Mouse (Mus musculus) heart, embryonic 12.5 days (tissue): Measurements from ENCODE around the gene Wasf1. TPM values are rescaled to one million over a fixed set of nuclear protein-coding genes. Genes with fewer than 3 reads are reported as not detected.

Experiments used
- ATAC-seq: fragments of 200-750 bp; cut with Nextera tagmentation; 2 replicates; pipeline ENCODE4 v1.8.0; 2017; ENCODE audit warnings: moderate TSS enrichment, moderate library complexity; ENCODE audit not compliant: insufficient number of reproducible peaks, low FRiP score
- H3K27ac ChIP-seq: fragments of 300-500 bp; sonication (generic); 2 replicates; pipeline ENCODE4 v1.5.1; 2016; ENCODE audit warnings: mild to moderate bottlenecking, moderate library complexity; ENCODE audit not compliant: poor library complexity, severe bottlenecking
- H3K27me3 ChIP-seq: fragments of 300-500 bp; sonication (generic); replicated peaks from 2 replicates; pipeline ENCODE4 v1.6.1; 2016; ENCODE audit warnings: mild to moderate bottlenecking, moderate library complexity
- H3K36me3 ChIP-seq: fragments of 300-500 bp; sonication (generic); 2 replicates; pipeline ENCODE4 v1.6.1; 2016; ENCODE audit warnings: mild to moderate bottlenecking, moderate library complexity
- H3K4me1 ChIP-seq: fragments of 300-500 bp; sonication (generic); replicated peaks from 2 replicates; pipeline ENCODE4 v1.6.1; 2016; ENCODE audit warnings: mild to moderate bottlenecking
- H3K4me2 ChIP-seq: fragments of 300-500 bp; sonication (generic); 2 replicates; pipeline ENCODE4 v1.6.1; 2016; ENCODE audit warnings: mild to moderate bottlenecking, moderate library complexity
- H3K4me3 ChIP-seq: fragments of 300-500 bp; sonication (generic); 2 replicates; pipeline ENCODE4 v1.5.1; 2016; ENCODE audit warnings: mild to moderate bottlenecking
- H3K9ac ChIP-seq: fragments of 300-500 bp; sonication (generic); 2 replicates; pipeline ENCODE4 v1.6.1; 2016; ENCODE audit warnings: mild to moderate bottlenecking, moderate library complexity
- H3K9me3 ChIP-seq: fragments of 300-500 bp; sonication (generic); replicated peaks from 2 replicates; pipeline ENCODE4 v1.6.1; 2016; ENCODE audit warnings: mild to moderate bottlenecking, moderate library complexity
- WGBS: fragments of 180-500 bp; shearing (Covaris S2); methylation state at CpG from one replicate; pipeline ENCODE4 v1.1.7; 2016; 5-methylcytosine and 5-hydroxymethylcytosine counted together
- polyA plus RNA-seq: library from polyadenylated mRNA; unstranded; fragments of >200 nt; fragmentation: Nextera tagmentation; extraction: Ambion mirVana; gene quantifications from 2 replicates; pipeline ENCODE4 v1.2.1, GENCODE M21; 2016

Wasf1 gene
- 17.1 and 19.6 TPM in 2 replicates for polyA plus RNA-seq

DNA sequence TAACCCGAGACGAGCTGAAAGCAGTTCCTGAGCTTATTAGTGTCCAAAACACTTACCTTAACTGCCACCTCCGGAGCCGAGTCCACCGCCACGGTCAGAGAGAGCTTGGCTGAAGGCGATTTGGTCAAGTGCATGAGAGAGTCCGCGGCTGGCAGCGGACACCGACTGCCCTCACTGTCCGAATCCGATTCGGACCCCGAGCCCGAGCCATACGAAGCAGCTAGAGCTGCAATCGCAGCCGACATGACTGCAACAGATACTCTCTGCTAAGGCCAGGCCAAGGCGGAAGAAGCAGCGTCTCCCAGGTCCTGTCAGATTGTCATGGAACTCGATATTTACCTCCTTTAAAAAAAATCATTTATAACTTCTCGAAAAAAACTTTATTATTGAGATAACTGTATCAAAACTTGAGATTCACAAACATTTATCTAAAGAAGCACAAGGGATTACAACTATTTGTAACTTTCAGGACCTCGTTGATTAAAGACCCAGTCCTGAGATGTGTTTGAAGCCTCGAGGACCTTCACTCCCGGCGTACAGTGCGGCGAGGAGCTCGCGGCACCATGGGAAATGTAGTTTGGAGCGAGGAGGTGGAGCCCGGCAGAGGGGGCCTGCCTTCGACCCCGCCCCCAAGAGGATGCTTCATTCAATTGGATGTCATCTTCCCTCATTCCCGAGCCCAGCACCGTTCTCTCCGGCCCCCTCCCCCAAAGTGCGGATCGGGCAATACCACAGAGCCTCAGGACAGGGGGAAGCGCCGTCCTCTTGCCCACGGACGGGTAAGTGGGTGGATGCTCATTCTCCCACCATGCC lies at the start of gene Wasf1, which contains the start of gene Cdc40:
TSS of gene Wasf1 (plus strand) at position 645 of the 813 bp plus-strand sequence.
TSS of gene Cdc40 (minus strand) at position 481 of the 813 bp plus-strand sequence.
- H3K4me1 ChIP-seq, result peaks cover 35% of the 10 kb centered on the region
- no peaks in the 10 kb centered on the region for H3K9me3 ChIP-seq
- H3K36me3 ChIP-seq, result no peaks in the 10 kb centered on the region; the same call in 1 of the 2 replicates
- peak; percentile 95 for ATAC-seq
- peak within 1 kb of the TSS; percentile 76 for H3K4me3 ChIP-seq
- H3K9ac ChIP-seq, result peak within 1 kb of the TSS; percentile 94
- no peaks in the 10 kb centered on the region for H3K27me3 ChIP-seq
- peak within 1 kb of the TSS; percentile 82 for H3K27ac ChIP-seq
- WGBS, result under 1% methylated on average over 44 of the region's 44 CpGs
- peak within 1 kb of the TSS; percentile 72 for H3K4me2 ChIP-seq

- H3K27ac ChIP-seq, result no peak overlapping the region
- H3K4me1 ChIP-seq, result peaks cover 10% of the 10 kb centered on the region
- no peak overlapping the region for H3K9ac ChIP-seq
- 74% methylated on average over 5 of the region's 5 CpGs for WGBS
- no peak overlapping the region for H3K4me2 ChIP-seq
- H3K4me3 ChIP-seq, result no peak overlapping the region
- no peaks in the 10 kb centered on the region for H3K27me3 ChIP-seq
- no peaks in the 10 kb centered on the region for H3K9me3 ChIP-seq
- peaks cover 60% of the 10 kb centered on the region for H3K36me3 ChIP-seq
- ATAC-seq, result no peak
Observed at GRCm38 (mm10) chr10:40840086-40840485, 43.2 kb upstream of the Wasf1 start.

- H3K9ac ChIP-seq, result no peak overlapping the region
- no peak overlapping the region for H3K4me3 ChIP-seq
- peak overlapping the region; percentile 54 for H3K4me2 ChIP-seq
- no peaks in the 10 kb centered on the region for H3K27me3 ChIP-seq
- H3K27ac ChIP-seq, result peak overlapping the region; percentile 69
- no peaks in the 10 kb centered on the region for H3K9me3 ChIP-seq
- peaks cover 56% of the 10 kb centered on the region for H3K36me3 ChIP-seq
- ATAC-seq, result no peak
- 70% methylated on average over 5 of the region's 5 CpGs for WGBS
- H3K4me1 ChIP-seq, result peaks cover 14% of the 10 kb centered on the region
Observed at GRCm38 (mm10) chr10:40843841-40844240, 39.4 kb upstream of the Wasf1 start.

GRCm38 (mm10) chr10:40844546-40844945 lies 38.7 kb upstream of the Wasf1 start:
- H3K4me3 ChIP-seq, result no peak overlapping the region
- H3K4me2 ChIP-seq, result peak overlapping the region; percentile 54
- no peak overlapping the region for H3K9ac ChIP-seq
- no peaks in the 10 kb centered on the region for H3K27me3 ChIP-seq
- peaks cover 14% of the 10 kb centered on the region for H3K4me1 ChIP-seq
- peaks cover 57% of the 10 kb centered on the region for H3K36me3 ChIP-seq
- peak; percentile 42; the same call in 1 of the 2 replicates for ATAC-seq
- no peaks in the 10 kb centered on the region for H3K9me3 ChIP-seq
- 39% methylated on average over 10 of the region's 10 CpGs for WGBS
- H3K27ac ChIP-seq, result peak overlapping the region; percentile 69

DNA sequence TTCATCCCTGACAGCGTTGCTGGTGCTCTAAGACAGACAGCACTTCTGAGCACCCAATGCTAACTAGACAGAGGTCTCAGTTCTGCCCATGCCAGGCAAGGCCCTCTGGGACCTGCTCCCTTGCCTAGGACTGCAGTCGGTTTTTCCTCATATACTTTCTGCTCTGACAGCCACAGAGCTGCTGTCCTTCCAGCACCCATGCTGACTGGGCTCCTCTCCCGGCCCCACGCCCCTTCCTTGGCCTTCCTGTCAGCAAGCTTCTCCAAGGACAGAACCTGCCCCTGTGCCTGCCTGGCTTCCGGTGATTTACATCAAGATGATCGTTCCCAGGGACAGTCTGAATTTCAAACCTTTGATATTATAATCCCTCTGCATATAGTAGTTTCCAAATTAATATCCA lies 37.6 kb upstream of the Wasf1 start:
- H3K27ac ChIP-seq, result no peak overlapping the region
- 68% methylated on average over 6 of the region's 6 CpGs for WGBS
- H3K4me3 ChIP-seq, result no peak overlapping the region

GRCm38 (mm10) chr10:40847176-40847874 lies 36.0 kb upstream of the Wasf1 start:
- Histone ChIP-seq H3K4me3 (no peak overlapping the region), H3K4me1 (peaks cover 14% of the 10 kb centered on the region), H3K9ac (no peak overlapping the region), H3K4me2 (no peak overlapping the region), H3K27me3 (no peaks in the 10 kb centered on the region), H3K9me3 (no peaks in the 10 kb centered on the region), H3K36me3 (peaks cover 44% of the 10 kb centered on the region), H3K27ac (no peak overlapping the region)
- 91% methylated on average over 10 of the region's 10 CpGs for WGBS
- no peak for ATAC-seq

More for the DNA sequence above, 37.6 kb upstream of the Wasf1 start:
- Histone ChIP-seq H3K27me3 (no peaks in the 10 kb centered on the region), H3K9ac (no peak overlapping the region), H3K4me1 (peaks cover 14% of the 10 kb centered on the region), H3K9me3 (no peaks in the 10 kb centered on the region), H3K36me3 (peaks cover 56% of the 10 kb centered on the region), H3K4me2 (no peak overlapping the region)
- no peak for ATAC-seq

DNA sequence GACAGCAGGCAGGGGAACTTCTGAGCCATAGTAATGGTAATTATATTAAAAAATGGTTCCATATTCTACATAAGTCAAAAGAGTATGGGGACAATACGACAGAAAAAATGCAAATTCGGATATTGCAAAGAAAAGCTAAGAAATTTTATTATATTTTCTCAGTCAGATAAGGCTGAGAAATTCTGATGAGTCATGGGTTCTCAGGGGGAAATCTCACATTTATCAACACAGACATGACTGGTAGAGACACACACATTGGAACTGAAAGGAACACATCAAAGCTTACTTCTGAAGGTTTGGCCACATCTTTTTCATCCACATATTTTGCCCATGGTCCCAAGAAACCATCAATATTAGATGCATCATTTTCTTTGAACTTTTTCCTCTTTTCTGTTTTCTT lies 32.6 kb upstream of the Wasf1 start:
- Histone ChIP-seq H3K27ac (no peak overlapping the region), H3K4me1 (0 out of 2 replicates have a peak, but pooled peaks cover 1% of the 10 kb centered on the region), H3K27me3 (no peaks in the 10 kb centered on the region), H3K4me3 (no peak overlapping the region), H3K9me3 (no peaks in the 10 kb centered on the region), H3K4me2 (no peak overlapping the region), H3K9ac (no peak overlapping the region), H3K36me3 (peaks cover 31% of the 10 kb centered on the region)
- no peak for ATAC-seq
- 83% methylated on average over 2 of the region's 2 CpGs for WGBS

GRCm38 (mm10) chr10:40851138-40851537 lies 32.1 kb upstream of the Wasf1 start:
- Histone ChIP-seq H3K4me2 (no peak overlapping the region), H3K9ac (no peak overlapping the region), H3K9me3 (no peaks in the 10 kb centered on the region), H3K4me1 (no peaks in the 10 kb centered on the region), H3K27me3 (no peaks in the 10 kb centered on the region), H3K4me3 (no peak overlapping the region), H3K27ac (no peak overlapping the region), H3K36me3 (peaks cover 31% of the 10 kb centered on the region)
- no peak for ATAC-seq

DNA sequence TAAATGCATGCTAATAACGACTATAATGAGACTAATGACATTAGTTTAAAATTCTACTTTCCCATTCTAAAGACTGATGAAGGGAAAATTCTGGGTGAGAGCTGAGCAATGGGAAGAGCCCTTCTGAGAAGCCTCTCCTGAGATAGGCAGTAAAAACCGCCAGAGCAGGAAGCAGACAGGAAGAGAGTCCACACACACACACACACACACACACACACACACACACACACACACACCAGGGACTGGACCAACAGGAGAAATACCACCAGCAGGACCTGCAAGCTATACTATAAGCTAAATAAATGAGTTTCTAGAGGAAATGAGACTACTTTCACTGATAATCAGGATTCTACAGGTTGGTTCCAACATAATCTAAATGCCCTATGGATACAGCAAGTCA lies 27.7 kb upstream of the Wasf1 start:
- H3K9ac ChIP-seq, result no peak overlapping the region
- H3K27ac ChIP-seq, result no peak overlapping the region
- H3K36me3 ChIP-seq, result 0 out of 2 replicates have a peak, but pooled peaks cover 8% of the 10 kb centered on the region
- no peak overlapping the region for H3K4me3 ChIP-seq
- 56% methylated on average over 2 of the region's 2 CpGs for WGBS
- H3K4me1 ChIP-seq, result peaks cover 5% of the 10 kb centered on the region; the same call in 1 of the 2 replicates
- H3K27me3 ChIP-seq, result no peaks in the 10 kb centered on the region
- ATAC-seq, result no peak
- no peak overlapping the region for H3K4me2 ChIP-seq
- 0 out of 2 replicates have a peak, but pooled peaks cover 3% of the 10 kb centered on the region for H3K9me3 ChIP-seq

- WGBS, result 84% methylated on average over 7 of the region's 7 CpGs
- Histone ChIP-seq H3K4me1 (peaks cover 5% of the 10 kb centered on the region; the same call in 1 of the 2 replicates), H3K9ac (no peak overlapping the region), H3K36me3 (0 out of 2 replicates have a peak, but pooled peaks cover 8% of the 10 kb centered on the region), H3K27ac (no peak overlapping the region), H3K27me3 (no peaks in the 10 kb centered on the region), H3K4me2 (no peak overlapping the region), H3K9me3 (0 out of 2 replicates have a peak, but pooled peaks cover 3% of the 10 kb centered on the region), H3K4me3 (no peak overlapping the region)
- ATAC-seq, result no peak
Observed at GRCm38 (mm10) chr10:40856703-40857102, 26.6 kb upstream of the Wasf1 start.

DNA sequence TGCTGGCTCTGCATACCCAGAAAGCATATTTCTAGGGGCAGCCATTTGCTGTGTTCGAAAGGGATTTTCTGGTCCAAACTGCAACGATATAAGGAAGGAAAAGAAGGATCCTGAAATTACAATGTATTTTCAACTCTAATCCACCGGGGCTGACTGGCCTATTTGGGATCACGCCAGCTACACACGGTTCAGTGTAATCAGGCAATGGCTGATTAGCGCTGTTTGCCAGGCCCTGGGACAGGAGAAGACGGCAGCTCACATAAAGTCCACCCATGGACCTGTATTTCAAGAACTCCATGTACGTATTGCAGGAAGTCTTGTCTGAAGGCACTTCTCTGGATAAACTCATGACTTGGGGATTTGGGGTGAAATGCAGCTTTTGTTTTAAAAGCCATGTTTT lies 25.7 kb upstream of the Wasf1 start:
- WGBS, result 61% methylated on average over 8 of the region's 8 CpGs
- Histone ChIP-seq H3K4me1 (peaks cover 5% of the 10 kb centered on the region), H3K27me3 (no peaks in the 10 kb centered on the region), H3K4me2 (no peak overlapping the region), H3K27ac (no peak overlapping the region), H3K9ac (no peak overlapping the region; the same call in 1 of the 2 replicates), H3K36me3 (0 out of 2 replicates have a peak, but pooled peaks cover 4% of the 10 kb centered on the region), H3K9me3 (0 out of 2 replicates have a peak, but pooled peaks cover 3% of the 10 kb centered on the region), H3K4me3 (no peak overlapping the region)
- ATAC-seq, result no peak
